Mouse (Mus musculus): ENCODE data around the gene Add3. TPM values are rescaled to one million over a fixed set of nuclear protein-coding genes. Genes with fewer than 3 reads are reported as not detected.
A peak's percentile ranks its signal among the peaks of the same experiment; 100 is the strongest.

Add3 gene
- total and polyA plus RNA-seq, 3 experiments, result 14.0 to 52.9 TPM; not detected in 1

GRCm38 (mm10) chr19:53140804-53141250, 584 bp downstream of the Add3 start:
- H3K79me2 ChIP-seq (ENCODE audit: control insufficient read depth, insufficient read depth, low read length, poor library complexity), result peaks cover 5% of the 10 kb centered on the region; the same call in 1 of the 2 replicates
- H3K27ac ChIP-seq (ENCODE audit: control insufficient read depth, low read depth, low read length), result peak overlapping the region; percentile 26; the same call in 1 of the 2 replicates
- no peak for DNase-seq (ENCODE audit: low read depth, low spot score)
- H3K9ac ChIP-seq (ENCODE audit: control insufficient read depth, low read depth, low read length, poor library complexity, severe bottlenecking), result peak overlapping the region; percentile 38
- no peaks in the 10 kb centered on the region for H3K9me3 ChIP-seq (replicated peaks; ENCODE audit: insufficient read depth, low read length)
- H3K4me1 ChIP-seq (ENCODE audit: control insufficient read depth in 1 of 2, insufficient read depth in 2 of 2, low read length in 2 of 2), result peaks cover 0 to 5% of the 10 kb centered on the region in 2 experiments; a peak in 2 of 4 replicates
- peaks cover 0 to 8% of the 10 kb centered on the region in 2 experiments; a peak in 1 of 4 replicates for H3K36me3 ChIP-seq (ENCODE audit: control insufficient read depth in 1 of 2, insufficient read depth in 2 of 2, low read length in 2 of 2)
- H3K27me3 ChIP-seq (ENCODE audit: control insufficient read depth in 1 of 2, insufficient read depth in 2 of 2, low read length in 2 of 2), result peaks cover 5 to 21% of the 10 kb centered on the region in 2 experiments
- TF ChIP-seq SIN3A (IDR thresholded peaks at IDR 0.05; ENCODE audit: low read length), result no peak
- no peak for TF ChIP-seq CHD2 (IDR thresholded peaks at IDR 0.05; ENCODE audit: low read length)
- no peak for TF ChIP-seq TBP (IDR thresholded peaks at IDR 0.05; ENCODE audit: low read depth, low read length)
- TF ChIP-seq ZNF384 (IDR thresholded peaks at IDR 0.05; ENCODE audit: low read depth, low read length), result peak; percentile 27; the same call in 1 of the 2 replicates
- TF ChIP-seq USF1 (IDR thresholded peaks at IDR 0.05; ENCODE audit: low read depth, low read length), result no peak
- TF ChIP-seq CTCF (IDR thresholded peaks at IDR 0.05 in 2 of 3, conservative IDR thresholded peaks at IDR 0.05 in 1 of 3; ENCODE audit: control insufficient read depth in 1 of 3, insufficient read depth in 1 of 3, low read depth in 2 of 3, low read length in 3 of 3, poor library complexity in 1 of 3, severe bottlenecking in 1 of 3), result no peak
- TF ChIP-seq MAZ (IDR thresholded peaks at IDR 0.05; ENCODE audit: low read depth, low read length), result 0 out of 2 replicates have a peak, but pooled peaks have one; percentile 7
- no peak; the same call in none of the 2 replicates for TF ChIP-seq MXI1 (IDR thresholded peaks at IDR 0.05; ENCODE audit: low read depth, low read length)
- TF ChIP-seq KAT2A (conservative IDR thresholded peaks at IDR 0.05; ENCODE audit: low read depth, low read length), result no peak
- no peak for TF ChIP-seq EP300 (IDR thresholded peaks at IDR 0.05; ENCODE audit: low read depth in 1 of 2, low read length in 2 of 2)
- no peak for TF ChIP-seq POLR2A (IDR thresholded peaks at IDR 0.05; ENCODE audit: control insufficient read depth in 1 of 2, insufficient read depth in 1 of 2, low read depth in 1 of 2, low read length in 2 of 2, poor library complexity in 1 of 2)
- H3K4me3 ChIP-seq (ENCODE audit: control insufficient read depth in 1 of 2, insufficient read depth in 1 of 2, low read depth in 2 of 2, low read length in 2 of 2), result peak overlapping the region; percentile 25 to 68

- H3K79me2 ChIP-seq (ENCODE audit: control insufficient read depth, insufficient read depth, low read length, poor library complexity), result peaks cover 5% of the 10 kb centered on the region; the same call in 1 of the 2 replicates
- DNase-seq (ENCODE audit: low read depth, low spot score), result peak; percentile 91
- no peaks in the 10 kb centered on the region for H3K9me3 ChIP-seq (replicated peaks; ENCODE audit: insufficient read depth, low read length)
- H3K4me1 ChIP-seq (ENCODE audit: control insufficient read depth in 1 of 2, insufficient read depth in 2 of 2, low read length in 2 of 2), result peaks cover 0 to 5% of the 10 kb centered on the region in 2 experiments; a peak in 2 of 4 replicates
- peaks cover 5 to 21% of the 10 kb centered on the region in 2 experiments for H3K27me3 ChIP-seq (ENCODE audit: control insufficient read depth in 1 of 2, insufficient read depth in 2 of 2, low read length in 2 of 2)
- peak overlapping the region; percentile 27 for H3K27ac ChIP-seq (ENCODE audit: control insufficient read depth, low read depth, low read length)
- peaks cover 0 to 11% of the 10 kb centered on the region in 2 experiments; a peak in 1 of 4 replicates for H3K36me3 ChIP-seq (ENCODE audit: control insufficient read depth in 1 of 2, insufficient read depth in 2 of 2, low read length in 2 of 2)
- H3K9ac ChIP-seq (ENCODE audit: control insufficient read depth, low read depth, low read length, poor library complexity, severe bottlenecking), result peak overlapping the region; percentile 54
- no peak for TF ChIP-seq BHLHE40 (IDR thresholded peaks at IDR 0.05; ENCODE audit: borderline replicate concordance, low read depth, low read length)
- no peak; the same call in 1 of the 2 replicates for TF ChIP-seq CHD1 (IDR thresholded peaks at IDR 0.05; ENCODE audit: low read depth, low read length)
- no peak for TF ChIP-seq MYB (IDR thresholded peaks at IDR 0.05; ENCODE audit: low read depth, low read length)
- TF ChIP-seq EP300 (IDR thresholded peaks at IDR 0.05; ENCODE audit: low read depth in 1 of 2, low read length in 2 of 2), result peak; percentile 76 to 81
- TF ChIP-seq POLR2AphosphoS2 (IDR thresholded peaks at IDR 0.05; ENCODE audit: low read length), result no peak
- no peak for TF ChIP-seq RAD21 (IDR thresholded peaks at IDR 0.05; ENCODE audit: low read depth, low read length)
- peak; percentile 92 for TF ChIP-seq GATA1 (IDR thresholded peaks at IDR 0.05; ENCODE audit: low read depth, low read length)
- no peak for TF ChIP-seq USF1 (IDR thresholded peaks at IDR 0.05; ENCODE audit: low read depth, low read length)
- peak; percentile 20; the same call in 1 of the 2 replicates for TF ChIP-seq MYC (IDR thresholded peaks at IDR 0.05; ENCODE audit: low read depth, low read length)
- peak; percentile 67; the same call in 1 of the 2 replicates for TF ChIP-seq ETS1 (IDR thresholded peaks at IDR 0.05; ENCODE audit: low read depth, low read length)
- no peak for TF ChIP-seq JUND (IDR thresholded peaks at IDR 0.05; ENCODE audit: low read depth, low read length)
- peak; percentile 40; the same call in 1 of the 2 replicates for TF ChIP-seq TBP (IDR thresholded peaks at IDR 0.05; ENCODE audit: low read depth, low read length)
- TF ChIP-seq MAZ (IDR thresholded peaks at IDR 0.05; ENCODE audit: low read depth, low read length), result peak; percentile 29; the same call in 1 of the 2 replicates
- no peak for TF ChIP-seq ZC3H11A (IDR thresholded peaks at IDR 0.05; ENCODE audit: low read depth, low read length)
- TF ChIP-seq CTCF (IDR thresholded peaks at IDR 0.05 in 2 of 3, conservative IDR thresholded peaks at IDR 0.05 in 1 of 3; ENCODE audit: control insufficient read depth in 1 of 3, insufficient read depth in 1 of 3, low read depth in 2 of 3, low read length in 3 of 3, poor library complexity in 1 of 3, severe bottlenecking in 1 of 3), result no peak
- TF ChIP-seq SMC3 (IDR thresholded peaks at IDR 0.05; ENCODE audit: low read depth, low read length), result no peak
- no peak; the same call in 1 of the 2 replicates for TF ChIP-seq SIN3A (IDR thresholded peaks at IDR 0.05; ENCODE audit: low read length)
- TF ChIP-seq MXI1 (IDR thresholded peaks at IDR 0.05; ENCODE audit: low read depth, low read length), result no peak; the same call in 1 of the 2 replicates
- no peak for TF ChIP-seq USF2 (IDR thresholded peaks at IDR 0.05; ENCODE audit: borderline replicate concordance in 1 of 2, insufficient read depth in 1 of 2, low read depth in 1 of 2, low read length in 2 of 2)
- peak; percentile 69; the same call in 1 of the 2 replicates for TF ChIP-seq RCOR1 (IDR thresholded peaks at IDR 0.05; ENCODE audit: low read depth, low read length)
- H3K4me3 ChIP-seq (ENCODE audit: control insufficient read depth in 1 of 2, insufficient read depth in 1 of 2, low read depth in 2 of 2, low read length in 2 of 2), result peak overlapping the region; percentile 68 to 87
Observed at GRCm38 (mm10) chr19:53141251-53142072, 1.2 kb downstream of the Add3 start.
